Mouse (Mus musculus): ENCODE data around the gene Lmo2.

DNA sequence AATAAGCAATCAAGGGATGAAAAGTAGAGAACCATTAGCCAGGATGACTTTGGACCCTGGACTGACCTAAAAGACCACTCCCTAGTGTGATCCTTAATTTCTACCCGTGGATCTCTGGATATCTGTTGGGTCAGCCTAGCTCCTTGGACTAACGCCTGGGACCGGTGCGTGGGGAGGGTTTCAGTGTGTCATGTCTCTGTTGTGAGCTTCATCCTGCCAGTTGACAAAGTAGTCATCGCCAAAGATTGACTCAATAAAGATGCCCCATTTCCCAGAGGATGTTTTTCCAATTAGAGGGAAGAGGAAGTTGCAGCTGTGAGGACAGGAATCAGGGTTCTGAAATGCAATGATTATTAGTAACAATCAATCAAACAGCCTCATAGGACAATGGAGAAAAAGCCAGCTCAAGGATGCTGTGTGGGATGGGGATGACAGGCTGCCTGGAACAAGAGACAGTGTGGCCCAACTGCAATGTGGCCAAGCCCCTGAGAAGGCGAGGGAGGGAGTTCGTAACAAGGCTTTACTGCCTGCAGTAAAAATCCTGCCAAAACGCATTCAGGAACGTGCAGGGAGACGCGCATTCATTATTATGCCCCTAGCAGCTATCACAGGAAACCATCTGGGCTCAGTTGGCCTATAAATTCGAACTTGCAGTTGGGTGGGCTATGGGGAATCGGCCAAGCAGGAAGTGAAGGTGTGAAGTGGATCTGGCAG, 27.3 kb upstream of the Lmo2 start:
- TF ChIP-seq CTCF (IDR thresholded peaks at IDR 0.05; ENCODE audit: low read depth) (no peak), EP300 (IDR thresholded peaks at IDR 0.05; ENCODE audit: low read depth) (no peak)

All from liver, embryonic 14.5 days (tissue).